Mouse (Mus musculus): ENCODE results near the gene Sqstm1. TPM values are rescaled to one million over a fixed set of nuclear protein-coding genes. Genes with fewer than 3 reads are reported as not detected.

Gene Sqstm1
- polyA plus RNA-seq, 1 experiment from 2014 or later, result 326 TPM

DNA sequence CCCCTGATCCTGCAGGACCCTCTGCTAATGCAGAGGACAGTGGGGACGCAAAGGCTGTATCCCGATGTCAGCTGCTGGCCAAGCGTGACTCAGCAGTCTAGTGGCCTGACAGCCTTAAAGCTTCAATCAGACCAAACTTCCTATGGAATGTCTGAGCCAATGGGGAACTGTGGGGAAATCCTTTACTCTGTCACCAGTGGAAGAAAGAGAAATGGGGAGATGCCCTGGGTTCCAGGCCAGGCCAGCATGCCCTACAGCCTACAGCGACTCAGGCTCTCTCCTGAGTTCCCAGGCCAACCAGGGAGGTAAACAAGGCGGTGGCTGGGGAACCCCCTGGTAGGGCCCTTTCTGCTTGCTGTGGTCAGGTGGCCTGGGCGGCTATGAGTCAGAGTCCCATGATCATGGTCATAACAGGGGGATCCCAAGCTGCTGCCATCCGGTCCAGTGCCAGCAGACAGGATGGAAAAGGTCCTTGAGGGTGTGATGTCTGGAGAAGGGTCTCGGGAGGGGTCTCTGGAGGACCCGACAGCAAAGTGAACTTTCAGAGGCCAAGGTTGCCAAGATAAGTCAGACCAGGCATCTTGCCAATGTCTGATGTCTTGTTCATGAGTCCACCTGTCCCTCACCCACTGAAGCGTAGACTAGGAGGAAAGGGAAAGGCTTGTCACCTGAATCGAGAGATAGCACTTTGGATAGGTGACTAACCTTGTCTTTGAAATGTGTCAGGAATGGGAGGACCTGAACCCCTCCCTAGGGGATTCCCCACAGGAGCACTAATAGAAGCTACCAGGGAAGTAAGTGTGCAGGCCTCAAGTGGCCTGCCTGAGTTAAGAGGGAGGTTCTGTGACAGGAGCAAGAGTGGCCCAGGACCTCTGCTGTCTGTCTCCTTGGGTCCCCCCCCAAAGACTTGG, 2.5 kb upstream of the Sqstm1 start:
- Histone ChIP-seq H3K9ac (ENCODE audit: low read depth, low read length) (no peak overlapping the region), H3K4me1 (replicated peaks; ENCODE audit: insufficient read depth, low read length) (peaks cover 23% of the 10 kb centered on the region), H3K4me2 (ENCODE audit: low read length) (peak overlapping the region; percentile 3), H3K9me3 (replicated peaks; ENCODE audit: low read length) (no peaks in the 10 kb centered on the region), H3K36me3 (ENCODE audit: insufficient read depth, low read length) (no peaks in the 10 kb centered on the region), H3K4me3 (replicated peaks; ENCODE audit: low read depth, low read length) (no peak overlapping the region), H3K27ac (peak overlapping the region; percentile 79), H3K27me3 (ENCODE audit: insufficient read depth, low read length) (no peaks in the 10 kb centered on the region)
- WGBS, result 31% methylated on average over 11 of the region's 11 CpGs
- DNase-seq (ENCODE audit: low spot score) (peak; percentile 70), ATAC-seq (replicated peaks; ENCODE audit: low FRiP score, low read depth) (peak; percentile 62)
- TF ChIP-seq CTCF (IDR thresholded peaks at IDR 0.05; ENCODE audit: low read depth), result no peak

- Histone ChIP-seq H3K9me3 (replicated peaks; ENCODE audit: low read length) (no peaks in the 10 kb centered on the region), H3K4me3 (replicated peaks; ENCODE audit: low read depth, low read length) (no peak overlapping the region), H3K9ac (ENCODE audit: low read depth, low read length) (no peak overlapping the region), H3K4me1 (replicated peaks; ENCODE audit: insufficient read depth, low read length) (peaks cover 23% of the 10 kb centered on the region), H3K27ac (peak overlapping the region; percentile 79), H3K36me3 (ENCODE audit: insufficient read depth, low read length) (peaks cover 7% of the 10 kb centered on the region), H3K4me2 (ENCODE audit: low read length) (peak overlapping the region; percentile 3; the same call in 1 of the 2 replicates), H3K27me3 (ENCODE audit: insufficient read depth, low read length) (no peaks in the 10 kb centered on the region)
- ATAC-seq (replicated peaks; ENCODE audit: low FRiP score, low read depth) (no peak), DNase-seq (ENCODE audit: low spot score) (no peak)
- WGBS, result 67% methylated on average over 3 of the region's 3 CpGs
- no peak for TF ChIP-seq CTCF (IDR thresholded peaks at IDR 0.05; ENCODE audit: low read depth)
These were observed 1.6 kb upstream of the Sqstm1 start for GRCm38 (mm10) chr11:50212060-50212739.

GRCm38 (mm10) chr11:50211322-50212059, 864 bp upstream of the Sqstm1 start:
- no peak for TF ChIP-seq CTCF (IDR thresholded peaks at IDR 0.05; ENCODE audit: low read depth)
- 89% methylated on average over 3 of the region's 3 CpGs for WGBS
- peaks cover 14% of the 10 kb centered on the region for H3K36me3 ChIP-seq (ENCODE audit: insufficient read depth, low read length)
- H3K4me1 ChIP-seq (replicated peaks; ENCODE audit: insufficient read depth, low read length), result peaks cover 22% of the 10 kb centered on the region
- ATAC-seq (replicated peaks; ENCODE audit: low FRiP score, low read depth) (no peak), DNase-seq (ENCODE audit: low spot score) (no peak)
- no peak overlapping the region; the same call in 1 of the 2 replicates for H3K9ac ChIP-seq (ENCODE audit: low read depth, low read length)
- H3K27me3 ChIP-seq (ENCODE audit: insufficient read depth, low read length), result no peaks in the 10 kb centered on the region
- H3K9me3 ChIP-seq (replicated peaks; ENCODE audit: low read length), result no peaks in the 10 kb centered on the region
- H3K27ac ChIP-seq, result peak overlapping the region; percentile 100
- peak overlapping the region; percentile 67 for H3K4me2 ChIP-seq (ENCODE audit: low read length)
- H3K4me3 ChIP-seq (replicated peaks; ENCODE audit: low read depth, low read length), result peak overlapping the region; percentile 99

GRCm38 (mm10) chr11:50210101-50210504, 524 bp downstream of the Sqstm1 start:
- ATAC-seq (replicated peaks; ENCODE audit: low FRiP score, low read depth) (peak; percentile 92), DNase-seq (ENCODE audit: low spot score) (peak; percentile 99)
- WGBS, result 0% methylated on average over 24 of the region's 24 CpGs

DNA sequence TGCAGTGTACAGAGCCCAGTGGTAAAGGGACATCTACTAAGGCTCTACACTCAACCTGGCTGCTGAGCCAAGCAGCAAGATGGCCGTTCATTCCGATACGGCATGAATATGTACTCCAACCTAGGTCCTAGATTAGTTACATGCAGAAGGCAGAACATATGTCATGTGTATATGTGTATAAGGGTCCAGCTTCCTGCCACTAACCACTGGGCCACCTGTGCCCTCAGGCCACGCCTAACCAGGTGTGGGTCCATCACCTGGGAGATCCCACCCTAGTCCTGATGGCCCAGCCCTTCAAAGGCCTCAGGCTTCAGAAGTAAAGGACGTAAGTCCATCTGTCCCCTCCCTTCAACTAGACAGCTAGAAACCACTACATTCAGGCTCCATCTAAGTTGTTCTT, 2.6 kb downstream of the Sqstm1 start:
- DNase-seq (ENCODE audit: low spot score) (no peak), ATAC-seq (replicated peaks; ENCODE audit: low FRiP score, low read depth) (no peak)
- no peak for TF ChIP-seq CTCF (IDR thresholded peaks at IDR 0.05; ENCODE audit: low read depth)
- H3K27ac ChIP-seq, result no peak overlapping the region
- H3K4me1 ChIP-seq (replicated peaks; ENCODE audit: insufficient read depth, low read length), result peaks cover 9% of the 10 kb centered on the region
- WGBS, result 90% methylated on average over 5 of the region's 5 CpGs
- H3K9ac ChIP-seq (ENCODE audit: low read depth, low read length), result no peak overlapping the region
- H3K36me3 ChIP-seq (ENCODE audit: insufficient read depth, low read length), result peaks cover 44% of the 10 kb centered on the region
- no peaks in the 10 kb centered on the region for H3K27me3 ChIP-seq (ENCODE audit: insufficient read depth, low read length)
- H3K9me3 ChIP-seq (replicated peaks; ENCODE audit: low read length), result no peaks in the 10 kb centered on the region
- H3K4me2 ChIP-seq (ENCODE audit: low read length), result no peak overlapping the region
- H3K4me3 ChIP-seq (replicated peaks; ENCODE audit: low read depth, low read length), result no peak overlapping the region

More at GRCm38 (mm10) chr11:50210101-50210504, 524 bp downstream of the Sqstm1 start:
- Histone ChIP-seq H3K4me1 (replicated peaks; ENCODE audit: insufficient read depth, low read length) (peaks cover 9% of the 10 kb centered on the region), H3K9me3 (replicated peaks; ENCODE audit: low read length) (no peaks in the 10 kb centered on the region), H3K9ac (ENCODE audit: low read depth, low read length) (peak overlapping the region; percentile 99), H3K4me2 (ENCODE audit: low read length) (peak overlapping the region; percentile 67), H3K27me3 (ENCODE audit: insufficient read depth, low read length) (no peaks in the 10 kb centered on the region), H3K36me3 (ENCODE audit: insufficient read depth, low read length) (peaks cover 28% of the 10 kb centered on the region), H3K4me3 (replicated peaks; ENCODE audit: low read depth, low read length) (peak overlapping the region; percentile 99), H3K27ac (peak overlapping the region; percentile 100)
- 0 out of 2 replicates have a peak, but pooled peaks have one; percentile 6 for TF ChIP-seq CTCF (IDR thresholded peaks at IDR 0.05; ENCODE audit: low read depth)

- Histone ChIP-seq H3K27ac (no peak overlapping the region), H3K9me3 (replicated peaks; ENCODE audit: low read length) (no peaks in the 10 kb centered on the region), H3K27me3 (ENCODE audit: insufficient read depth, low read length) (no peaks in the 10 kb centered on the region), H3K4me3 (replicated peaks; ENCODE audit: low read depth, low read length) (no peak overlapping the region), H3K4me1 (replicated peaks; ENCODE audit: insufficient read depth, low read length) (peaks cover 5% of the 10 kb centered on the region), H3K36me3 (ENCODE audit: insufficient read depth, low read length) (peaks cover 50% of the 10 kb centered on the region), H3K4me2 (ENCODE audit: low read length) (no peak overlapping the region), H3K9ac (ENCODE audit: low read depth, low read length) (no peak overlapping the region)
- TF ChIP-seq CTCF (IDR thresholded peaks at IDR 0.05; ENCODE audit: low read depth), result no peak
- 96% methylated on average over 14 of the region's 14 CpGs for WGBS
- no peak for DNase-seq (ENCODE audit: low spot score)
- no peak for ATAC-seq (replicated peaks; ENCODE audit: low FRiP score, low read depth)
These were observed 3.3 kb downstream of the Sqstm1 start for GRCm38 (mm10) chr11:50207344-50207743.

All from kidney, postnatal 0 days (tissue).